In the genomic region with DNA sequence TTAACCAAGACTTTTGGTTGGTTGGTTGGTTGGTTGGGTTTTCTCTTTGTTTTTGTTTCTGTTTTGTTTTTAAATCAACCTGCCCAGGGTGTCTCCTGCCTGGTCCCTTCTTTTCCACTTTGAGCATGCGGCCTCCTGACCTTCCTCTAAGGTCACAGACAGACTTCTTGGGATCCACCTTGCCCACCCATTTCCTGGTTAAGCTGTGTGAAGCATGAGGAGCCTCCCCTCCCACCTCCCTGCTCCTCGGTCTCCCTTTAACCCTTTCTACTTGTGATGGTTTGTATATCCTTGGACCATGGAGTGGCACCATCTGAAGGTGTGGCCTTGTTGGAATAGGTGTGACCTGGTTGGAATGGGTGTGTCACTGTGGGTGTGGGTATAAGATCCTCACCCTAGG, we compare ENCODE assay signal across 3 mouse cellular contexts.
DNase-seq lines count a peak whose midpoint lies in the region.

No protein-coding gene starts in this region.

- DNase-seq in ES-CJ7 (ENCODE audit: low read depth, low spot score) (peak; percentile 83), R1 (ENCODE audit: low read depth, low spot score) (peak; percentile 29), ZHBTc4 (ENCODE audit: low read depth, low spot score) (peak; percentile 80)

Comparison
In these comparisons a context has a peak if more than half of its experiments do, and no peak if none do; other contexts are left out.
1. DNase-seq: peak in every context shown above with its lines; median percentile 83 in ES-CJ7; 80 in ZHBTc4; 29 in R1.